Mouse (Mus musculus): ENCODE results near the gene Zfp318. TPM values are rescaled to one million over a fixed set of nuclear protein-coding genes. Genes with fewer than 3 reads are reported as not detected.

The Zfp318 gene
- polyA plus RNA-seq, 1 experiment from 2014 or later = 5.8 TPM

DNA sequence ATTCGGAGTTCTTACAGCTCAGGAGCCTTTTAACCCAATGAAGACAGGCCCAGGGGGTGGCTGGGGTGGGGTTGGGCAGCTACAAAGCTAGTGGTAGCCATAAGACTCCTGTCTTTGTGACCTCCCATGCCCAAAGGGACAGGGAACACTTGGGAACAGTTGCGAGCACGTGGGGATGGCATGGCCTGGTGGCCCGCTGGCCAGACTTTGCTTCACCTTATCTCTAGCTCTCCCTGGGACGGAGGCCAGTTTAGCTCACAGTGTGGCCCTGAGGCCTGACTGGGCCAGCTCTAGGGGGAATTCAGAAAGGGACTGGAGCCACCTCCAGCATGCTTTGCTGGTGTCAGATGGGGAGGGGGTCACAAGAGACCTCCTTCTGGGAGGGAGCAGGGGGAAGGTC is 78.7 kb downstream of the Zfp318 start:
- 69% methylated on average over 5 of the region's 5 CpGs for WGBS
- ATAC-seq (no peak), DNase-seq (ENCODE audit: low spot score) (no peak)
- TF ChIP-seq CTCF (IDR thresholded peaks at IDR 0.05) (no peak), EP300 (IDR thresholded peaks at IDR 0.05) (no peak)
- no peaks in the 10 kb centered on the region for H3K9me3 ChIP-seq (ENCODE audit: low read length)
- H3K27ac ChIP-seq (ENCODE audit: low read length) = no peak overlapping the region
- no peak overlapping the region for H3K9ac ChIP-seq (replicated peaks; ENCODE audit: low read depth)
- H3K4me1 ChIP-seq (ENCODE audit: insufficient read depth, low read depth, low read length) = no peaks in the 10 kb centered on the region
- no peak overlapping the region for H3K4me2 ChIP-seq (replicated peaks; ENCODE audit: low read depth, low read length)
- H3K27me3 ChIP-seq (replicated peaks; ENCODE audit: insufficient read depth, low read length) = peaks cover 25% of the 10 kb centered on the region
- no peak overlapping the region for H3K4me3 ChIP-seq (ENCODE audit: low read depth, low read length)
- no peaks in the 10 kb centered on the region for H3K36me3 ChIP-seq (ENCODE audit: insufficient read depth, low read length)

DNA sequence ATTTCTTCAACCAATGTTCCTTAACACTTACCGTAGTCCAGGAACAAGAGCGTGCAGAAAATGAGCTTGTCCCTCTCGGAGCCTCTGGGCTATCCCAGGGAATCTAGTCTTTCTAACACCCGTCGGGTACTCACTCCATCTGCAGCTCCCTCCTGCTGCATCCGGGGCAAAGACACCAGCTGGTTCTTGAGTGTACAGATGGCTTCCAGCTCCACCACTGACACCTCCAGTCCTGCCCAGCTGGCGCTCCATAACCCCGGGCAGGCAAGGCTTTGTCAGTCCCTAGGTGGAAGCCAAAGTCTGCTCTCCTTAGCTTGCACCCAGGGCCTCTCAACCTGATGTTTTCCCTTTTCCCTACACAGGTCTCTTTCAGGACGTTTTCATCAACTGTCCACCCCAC is 84.3 kb downstream of the Zfp318 start:
- DNase-seq (ENCODE audit: low spot score) = no peak
- H3K9ac ChIP-seq (replicated peaks; ENCODE audit: low read depth) = no peak overlapping the region
- no peak for TF ChIP-seq EP300 (IDR thresholded peaks at IDR 0.05)
- no peak for TF ChIP-seq CTCF (IDR thresholded peaks at IDR 0.05)
- H3K27me3 ChIP-seq (replicated peaks; ENCODE audit: insufficient read depth, low read length) = no peaks in the 10 kb centered on the region
- ATAC-seq = 0 out of 2 replicates have a peak, but pooled peaks have one; percentile 14
- H3K36me3 ChIP-seq (ENCODE audit: insufficient read depth, low read length) = no peaks in the 10 kb centered on the region
- no peaks in the 10 kb centered on the region for H3K9me3 ChIP-seq (ENCODE audit: low read length)
- H3K4me1 ChIP-seq (ENCODE audit: insufficient read depth, low read depth, low read length) = no peaks in the 10 kb centered on the region
- no peak overlapping the region for H3K4me2 ChIP-seq (replicated peaks; ENCODE audit: low read depth, low read length)
- WGBS = 71% methylated on average over 9 of the region's 9 CpGs
- no peak overlapping the region for H3K4me3 ChIP-seq (ENCODE audit: low read depth, low read length)
- H3K27ac ChIP-seq (ENCODE audit: low read length) = no peak overlapping the region

Other genes with a start within 250 kb of the Zfp318 start
- gene Rsph9, start 239.5 kb upstream of the Zfp318 start, polyA plus RNA-seq (2015; fragmentation: Nextera tagmentation; extraction: Ambion mirVana) = 31.7 and 32.4 TPM in 2 replicates
- gene Mad2l1bp, start 230.2 kb upstream of the Zfp318 start, polyA plus RNA-seq (2015; fragmentation: Nextera tagmentation; extraction: Ambion mirVana) = 43.5 and 44.6 TPM in 2 replicates
- gene Gtpbp2, start 222.7 kb upstream of the Zfp318 start, polyA plus RNA-seq (2015; fragmentation: Nextera tagmentation; extraction: Ambion mirVana) = 38.8 and 39.5 TPM in 2 replicates
- gene Polh, start 181.1 kb upstream of the Zfp318 start, polyA plus RNA-seq (2015; fragmentation: Nextera tagmentation; extraction: Ambion mirVana) = 6.6 and 8.6 TPM in 2 replicates
- gene Xpo5, start 180.9 kb upstream of the Zfp318 start, polyA plus RNA-seq (2015; fragmentation: Nextera tagmentation; extraction: Ambion mirVana) = 14.8 and 16.2 TPM in 2 replicates
- gene Polr1c, start 135.7 kb upstream of the Zfp318 start, polyA plus RNA-seq (2015; fragmentation: Nextera tagmentation; extraction: Ambion mirVana) = 82.0 and 89.9 TPM in 2 replicates
- 185 and 199 TPM in 2 replicates for gene Yipf3, start 135.7 kb upstream of the Zfp318 start, polyA plus RNA-seq (2015; fragmentation: Nextera tagmentation; extraction: Ambion mirVana)
- 3.7 and 5.2 TPM in 2 replicates for gene Lrrc73, start 130.2 kb upstream of the Zfp318 start, polyA plus RNA-seq (2015; fragmentation: Nextera tagmentation; extraction: Ambion mirVana)
- gene Tjap1, start 100.7 kb upstream of the Zfp318 start, polyA plus RNA-seq (2015; fragmentation: Nextera tagmentation; extraction: Ambion mirVana) = 21.0 and 22.8 TPM in 2 replicates
- gene Dlk2, start 86.3 kb upstream of the Zfp318 start, polyA plus RNA-seq (2015; fragmentation: Nextera tagmentation; extraction: Ambion mirVana) = 1.3 TPM in 2 replicates
- 3.4 and 3.8 TPM in 2 replicates for gene Abcc10, start 55.4 kb upstream of the Zfp318 start, polyA plus RNA-seq (2015; fragmentation: Nextera tagmentation; extraction: Ambion mirVana)
- 0.76 and 0.81 TPM in 2 replicates for gene Crip3, start 45.2 kb downstream of the Zfp318 start, polyA plus RNA-seq (2015; fragmentation: Nextera tagmentation; extraction: Ambion mirVana)
- gene Slc22a7, start 54.7 kb downstream of the Zfp318 start, polyA plus RNA-seq (2015; fragmentation: Nextera tagmentation; extraction: Ambion mirVana) = not detected in 2 replicates
- 0.04 TPM in 1 of 2 replicates, not detected in the other for gene Ttbk1, start 103.9 kb downstream of the Zfp318 start, polyA plus RNA-seq (2015; fragmentation: Nextera tagmentation; extraction: Ambion mirVana)
- gene Dnph1, start 113.0 kb downstream of the Zfp318 start, polyA plus RNA-seq (2015; fragmentation: Nextera tagmentation; extraction: Ambion mirVana) = 2.8 and 4.2 TPM in 2 replicates
- gene Cul9, start 162.7 kb downstream of the Zfp318 start, polyA plus RNA-seq (2015; fragmentation: Nextera tagmentation; extraction: Ambion mirVana) = 3.5 and 3.8 TPM in 2 replicates
- 5.1 and 5.6 TPM in 2 replicates for gene Srf, start 172.4 kb downstream of the Zfp318 start, polyA plus RNA-seq (2015; fragmentation: Nextera tagmentation; extraction: Ambion mirVana)
- 73.2 and 75.8 TPM in 2 replicates for gene Ptk7, start 245.8 kb downstream of the Zfp318 start, polyA plus RNA-seq (2015; fragmentation: Nextera tagmentation; extraction: Ambion mirVana)

Measured in lung, postnatal 0 days (tissue).